Mouse (Mus musculus) E14TG2a.4 (cell line): ENCODE results near the gene Gm2056.
"Not testable (repeated sequence)": the region's sequence is repeated elsewhere in the genome, so short reads cannot be mapped to it uniquely, and the experiment has no call there.

ENCODE experiments used
- H3K27me3 ChIP-seq: 2 replicates; pipeline ENCODE4 v1.6.1; 2014; ENCODE audit warnings: low read length, control low read depth; ENCODE audit not compliant: insufficient read depth
- H3K36me3 ChIP-seq: 2 replicates; pipeline ENCODE4 v1.6.1; 2014; ENCODE audit warnings: low read length, control low read depth; ENCODE audit not compliant: insufficient read depth
- H3K4me1 ChIP-seq: replicated peaks from 2 replicates; pipeline ENCODE4 v1.6.1; 2014; ENCODE audit warnings: low read depth, low read length, control low read depth
- H3K4me3 ChIP-seq: replicated peaks from 2 replicates; pipeline ENCODE4 v1.5.1; 2014; ENCODE audit warnings: mild to moderate bottlenecking, low read length
- H3K9me3 ChIP-seq: 2 replicates; pipeline ENCODE4 v1.6.1; 2014; ENCODE audit warnings: low read length, control low read depth
- CTCF ChIP-seq: conservative IDR thresholded peaks from 2 replicates; pipeline ENCODE4 v1.5.1; 2014; ENCODE audit warnings: low read length
- NANOG ChIP-seq: IDR thresholded peaks from 2 replicates; pipeline ENCODE4 v1.6.1; 2014; ENCODE audit warnings: borderline replicate concordance, low read length, mixed read lengths

Gene Gm2056

GRCm38 (mm10) chr12:88026704-88027103 lies at the start of gene Gm2056:
Gm2056 (plus strand) TSS chr12:88027004.
- H3K4me3 ChIP-seq, H3K36me3 ChIP-seq, H3K9me3 ChIP-seq, H3K4me1 ChIP-seq, H3K27me3 ChIP-seq: not testable (repeated sequence)

- not testable (repeated sequence) for H3K36me3 ChIP-seq, H3K9me3 ChIP-seq, H3K27me3 ChIP-seq, H3K4me1 ChIP-seq, H3K4me3 ChIP-seq
- 0 out of 2 replicates have a peak, but pooled peaks have one; percentile 8 for TF ChIP-seq CTCF
Observed at GRCm38 (mm10) chr12:87984000-87984399, 42.8 kb upstream of the Gm2056 start.

- H3K27me3 ChIP-seq, H3K36me3 ChIP-seq, H3K4me1 ChIP-seq, H3K9me3 ChIP-seq, H3K4me3 ChIP-seq: not testable (repeated sequence)
Observed at GRCm38 (mm10) chr12:88004118-88004517, 22.7 kb upstream of the Gm2056 start.

- not testable (repeated sequence) for H3K4me3 ChIP-seq, H3K4me1 ChIP-seq, H3K27me3 ChIP-seq, H3K9me3 ChIP-seq, H3K36me3 ChIP-seq
Observed at GRCm38 (mm10) chr12:88011548-88011947, 15.3 kb upstream of the Gm2056 start, which contains the start of gene Gm2075. Gm2075 (plus strand) TSS chr12:88011848.

GRCm38 (mm10) chr12:88018671-88019070 lies 8.1 kb upstream of the Gm2056 start, which contains the start of gene Gm6803:
Gm6803 (minus strand) TSS chr12:88018771.
- not testable (repeated sequence) for H3K27me3 ChIP-seq, H3K4me3 ChIP-seq, H3K4me1 ChIP-seq, H3K36me3 ChIP-seq, H3K9me3 ChIP-seq

- not testable (repeated sequence) for H3K27me3 ChIP-seq
Observed at GRCm38 (mm10) chr12:88032250-88032649, 5.4 kb downstream of the Gm2056 start.

GRCm38 (mm10) chr12:88039062-88039461 lies 12.3 kb downstream of the Gm2056 start:
- not testable (repeated sequence) for H3K27me3 ChIP-seq, H3K36me3 ChIP-seq, H3K4me1 ChIP-seq, H3K4me3 ChIP-seq
- H3K9me3 ChIP-seq: peaks cover 23% of the 10 kb centered on the region

More at GRCm38 (mm10) chr12:88032250-88032649, 5.4 kb downstream of the Gm2056 start:
- peaks cover 33% of the 10 kb centered on the region for H3K9me3 ChIP-seq
- not testable (repeated sequence) for H3K4me1 ChIP-seq, H3K36me3 ChIP-seq, H3K4me3 ChIP-seq

- peaks cover 19% of the 10 kb centered on the region for H3K9me3 ChIP-seq
- H3K4me3 ChIP-seq, H3K36me3 ChIP-seq: not testable (repeated sequence)
Observed at GRCm38 (mm10) chr12:88039703-88040102, 12.9 kb downstream of the Gm2056 start.

GRCm38 (mm10) chr12:88045226-88045625 lies 18.4 kb downstream of the Gm2056 start:
- H3K27me3 ChIP-seq, H3K36me3 ChIP-seq, H3K4me3 ChIP-seq, H3K4me1 ChIP-seq: not testable (repeated sequence)
- peaks cover 49% of the 10 kb centered on the region for H3K9me3 ChIP-seq
- peak; percentile 46; the same call in 1 of the 2 replicates for TF ChIP-seq NANOG

More at GRCm38 (mm10) chr12:88039703-88040102, 12.9 kb downstream of the Gm2056 start:
- not testable (repeated sequence) for H3K4me1 ChIP-seq, H3K27me3 ChIP-seq
